Mouse (Mus musculus) cerebellum, adult 2 months (tissue): ENCODE results near the gene Gm9821. TPM values are rescaled to one million over a fixed set of nuclear protein-coding genes. Genes with fewer than 3 reads are reported as not detected.
A peak's percentile ranks its signal among the peaks of the same experiment; 100 is the strongest.

Experiments used
- DNase-seq, 2 experiments: peaks; one replicate each; pipeline ENCODE4 v3.0.0; 2021
- H3K27ac ChIP-seq: fragments of 200-500 bp; 2 replicates; pipeline ENCODE4 v1.5.1; 2012; ENCODE audit warnings: low read length, control low read depth, inconsistent platforms; ENCODE audit not compliant: insufficient read depth
- H3K27me3 ChIP-seq: fragments of 200-500 bp; 2 replicates; pipeline ENCODE4 v1.6.1; 2012; ENCODE audit warnings: inconsistent platforms, mild to moderate bottlenecking, low read length, moderate library complexity; ENCODE audit not compliant: control insufficient read depth, insufficient read depth
- H3K4me1 ChIP-seq: fragments of 200-500 bp; 2 replicates; pipeline ENCODE4 v1.6.1; 2011; ENCODE audit warnings: low read length; ENCODE audit not compliant: control insufficient read depth, insufficient read depth
- H3K4me3 ChIP-seq: fragments of 200-500 bp; replicated peaks from 2 replicates; pipeline ENCODE3; 2011; ENCODE audit warnings: mild to moderate bottlenecking, low read depth, low read length, control low read depth; ENCODE audit not compliant: insufficient read depth
- CTCF ChIP-seq: fragments of 200-500 bp; IDR thresholded peaks from 2 replicates; pipeline ENCODE4 v1.5.1; 2011; ENCODE audit warnings: low read depth, mild to moderate bottlenecking, control low read depth, low read length, moderate library complexity, borderline replicate concordance; ENCODE audit not compliant: insufficient read depth
- POLR2A ChIP-seq: fragments of 200-500 bp; IDR thresholded peaks from 2 replicates; pipeline ENCODE4 v1.6.1; 2011; ENCODE audit warnings: low read length, control low read depth, borderline replicate concordance; ENCODE audit not compliant: insufficient read depth
- WGBS: fragments of 180-500 bp; shearing (Covaris S2); methylation state at CpG from one replicate; pipeline ENCODE4 v1.1.7; 2018; 5-methylcytosine and 5-hydroxymethylcytosine counted together
- polyA plus RNA-seq: library from polyadenylated mRNA; depleted of rRNA; stranded (reverse); fragments of >200 nt; gene quantifications from 2 replicates; pipeline ENCODE4 v1.2.3, GENCODE M21; 2012

Gm9821 gene
- polyA plus RNA-seq, 1 experiment: not detected

GRCm38 (mm10) chr2:91912616-91913015 is 32.9 kb upstream of the Gm9821 start:
- Histone ChIP-seq H3K27me3 (no peaks in the 10 kb centered on the region), H3K4me1 (no peaks in the 10 kb centered on the region), H3K4me3 (no peak overlapping the region), H3K27ac (no peak overlapping the region)
- TF ChIP-seq CTCF: no peak
- no peak for TF ChIP-seq POLR2A
- DNase-seq: no peak
- WGBS: 73% methylated on average over 3 of the region's 3 CpGs

GRCm38 (mm10) chr2:91913328-91914110 is 32.0 kb upstream of the Gm9821 start:
- H3K4me3 ChIP-seq: no peak overlapping the region
- WGBS: 87% methylated on average over 7 of the region's 7 CpGs
- DNase-seq: no peak
- TF ChIP-seq CTCF (no peak), POLR2A (no peak)
- H3K27me3 ChIP-seq: no peaks in the 10 kb centered on the region
- H3K4me1 ChIP-seq: no peaks in the 10 kb centered on the region
- no peak overlapping the region for H3K27ac ChIP-seq

- Histone ChIP-seq H3K4me3 (no peak overlapping the region), H3K27me3 (no peaks in the 10 kb centered on the region), H3K27ac (no peak overlapping the region), H3K4me1 (no peaks in the 10 kb centered on the region)
- TF ChIP-seq CTCF (no peak), POLR2A (no peak)
- WGBS: 82% methylated on average over 7 of the region's 7 CpGs
- DNase-seq: no peak
Measured at GRCm38 (mm10) chr2:91916346-91916977, 29.0 kb upstream of the Gm9821 start.

- 68% methylated on average over 7 of the region's 7 CpGs for WGBS
- no peaks in the 10 kb centered on the region for H3K4me1 ChIP-seq
- peaks cover 2% of the 10 kb centered on the region; the same call in 1 of the 2 replicates for H3K27me3 ChIP-seq
- no peak overlapping the region for H3K4me3 ChIP-seq
- no peak for TF ChIP-seq POLR2A
- no peak for TF ChIP-seq CTCF
- DNase-seq: no peak
- H3K27ac ChIP-seq: no peak overlapping the region
Measured at GRCm38 (mm10) chr2:91917096-91917495, 28.4 kb upstream of the Gm9821 start.

GRCm38 (mm10) chr2:91920130-91920529 is 25.4 kb upstream of the Gm9821 start:
- H3K4me1 ChIP-seq: peaks cover 3% of the 10 kb centered on the region; the same call in 1 of the 2 replicates
- no peak overlapping the region for H3K27ac ChIP-seq
- 85% methylated on average over 4 of the region's 4 CpGs for WGBS
- TF ChIP-seq CTCF: no peak
- TF ChIP-seq POLR2A: no peak
- DNase-seq: no peak
- H3K27me3 ChIP-seq: peaks cover 4% of the 10 kb centered on the region; the same call in 1 of the 2 replicates
- no peak overlapping the region for H3K4me3 ChIP-seq

GRCm38 (mm10) chr2:91921181-91921789 is 24.2 kb upstream of the Gm9821 start:
- no peak for DNase-seq
- Histone ChIP-seq H3K4me3 (no peak overlapping the region), H3K4me1 (peaks cover 3% of the 10 kb centered on the region; the same call in 1 of the 2 replicates), H3K27ac (no peak overlapping the region), H3K27me3 (peaks cover 4% of the 10 kb centered on the region; the same call in 1 of the 2 replicates)
- WGBS: 9% methylated on average over 31 of the region's 31 CpGs
- TF ChIP-seq POLR2A (no peak), CTCF (no peak)

GRCm38 (mm10) chr2:91921790-91922570 is 23.5 kb upstream of the Gm9821 start:
- H3K4me3 ChIP-seq: peak overlapping the region; percentile 6
- no peak for TF ChIP-seq POLR2A
- peak; percentile 30; the same call in 1 of the 2 replicates for TF ChIP-seq CTCF
- peaks cover 4% of the 10 kb centered on the region; the same call in 1 of the 2 replicates for H3K27me3 ChIP-seq
- peak in 1 of 2 experiments; percentile 53 for DNase-seq
- peaks cover 3% of the 10 kb centered on the region; the same call in 1 of the 2 replicates for H3K4me1 ChIP-seq
- no peak overlapping the region for H3K27ac ChIP-seq
- 1% methylated on average over 63 of the region's 64 CpGs for WGBS
